Mouse (Mus musculus): ENCODE measurements at regions not wholly inside any gene's neighbourhood (a gene's known extent, or its start where the extent isn't known, plus 50 kb on each side); places are given as distances from the start of the nearest gene placed in this dataset.

DNA sequence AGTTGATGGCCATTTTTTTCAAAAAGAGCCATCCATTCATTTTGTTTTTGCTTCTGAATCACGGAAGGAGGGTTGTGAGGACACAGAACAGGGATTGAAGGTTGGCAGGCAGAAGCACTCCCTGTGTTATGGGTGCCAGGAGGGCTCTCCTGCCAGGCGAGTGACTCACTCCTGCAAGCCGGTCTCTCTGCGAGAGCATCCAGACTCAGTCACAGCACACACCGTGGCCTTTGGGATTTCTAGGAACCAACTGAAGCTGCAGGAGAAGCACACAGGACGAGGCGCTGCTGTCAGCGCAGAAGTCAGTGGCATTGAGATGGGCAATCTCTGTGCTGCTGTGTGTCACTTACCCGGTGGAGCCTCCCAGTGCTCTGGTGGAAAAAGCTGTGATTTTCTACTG is 66.5 kb upstream of the 4930432M17Rik start:
- DNase-seq (ENCODE audit: low spot score) (no peak), ATAC-seq (ENCODE audit: insufficient number of reproducible peaks, low FRiP score, low TSS enrichment, low read depth) (no peak)
- Histone ChIP-seq H3K9ac (ENCODE audit: low read length) (no peak overlapping the region), H3K9me3 (ENCODE audit: control insufficient read depth, low read length) (no peaks in the 10 kb centered on the region), H3K36me3 (ENCODE audit: control insufficient read depth, insufficient read depth, low read length) (no peaks in the 10 kb centered on the region), H3K4me3 (ENCODE audit: low read depth, low read length) (no peak overlapping the region), H3K27me3 (ENCODE audit: control insufficient read depth, insufficient read depth, low read length) (no peaks in the 10 kb centered on the region), H3K4me1 (ENCODE audit: control insufficient read depth, insufficient read depth, low read length) (no peaks in the 10 kb centered on the region), H3K4me2 (ENCODE audit: low read depth, severe bottlenecking) (no peak overlapping the region), H3K27ac (replicated peaks; ENCODE audit: low read depth, low read length) (no peak overlapping the region)
- WGBS, result 86% methylated on average over 9 of the region's 9 CpGs

DNA sequence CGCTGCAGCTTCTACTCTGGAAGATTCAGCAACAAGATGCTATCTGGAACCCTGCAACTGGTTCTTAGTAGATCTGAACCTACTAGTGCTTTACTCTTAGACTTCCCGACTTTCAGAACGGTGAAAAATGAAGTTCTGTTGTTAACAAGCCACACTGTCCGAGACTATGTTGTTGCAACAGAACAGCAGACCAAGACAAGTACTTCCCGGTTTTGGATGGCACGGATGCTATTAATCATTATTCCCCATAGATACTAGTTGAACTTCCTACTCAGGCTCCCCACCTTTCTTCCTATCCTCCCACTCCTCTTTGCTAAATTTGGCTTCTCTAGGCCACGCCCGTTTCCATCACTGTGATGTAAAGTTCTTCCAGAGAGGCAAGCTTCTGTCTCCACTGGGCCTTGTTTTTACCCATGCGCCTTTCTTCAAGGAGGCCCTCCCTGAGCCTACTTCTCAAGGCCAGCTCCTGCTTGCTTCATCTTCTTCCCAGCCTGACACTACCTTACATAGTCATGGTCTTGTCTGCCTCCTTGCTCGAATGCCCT is 67.7 kb upstream of the 4930432M17Rik start:
- ATAC-seq (ENCODE audit: insufficient number of reproducible peaks, low FRiP score, low TSS enrichment, low read depth), result no peak
- Histone ChIP-seq H3K9ac (ENCODE audit: low read length) (no peak overlapping the region), H3K36me3 (ENCODE audit: control insufficient read depth, insufficient read depth, low read length) (no peaks in the 10 kb centered on the region), H3K27ac (replicated peaks; ENCODE audit: low read depth, low read length) (no peak overlapping the region), H3K27me3 (ENCODE audit: control insufficient read depth, insufficient read depth, low read length) (no peaks in the 10 kb centered on the region), H3K9me3 (ENCODE audit: control insufficient read depth, low read length) (no peaks in the 10 kb centered on the region), H3K4me3 (ENCODE audit: low read depth, low read length) (no peak overlapping the region), H3K4me1 (ENCODE audit: control insufficient read depth, insufficient read depth, low read length) (no peaks in the 10 kb centered on the region), H3K4me2 (ENCODE audit: low read depth, severe bottlenecking) (no peak overlapping the region)
- 88% methylated on average over 10 of the region's 10 CpGs for WGBS
- DNase-seq (ENCODE audit: low spot score), result no peak

- Histone ChIP-seq H3K4me2 (ENCODE audit: low read depth, severe bottlenecking) (no peak overlapping the region), H3K36me3 (ENCODE audit: control insufficient read depth, insufficient read depth, low read length) (no peaks in the 10 kb centered on the region), H3K9me3 (ENCODE audit: control insufficient read depth, low read length) (no peaks in the 10 kb centered on the region), H3K4me3 (ENCODE audit: low read depth, low read length) (no peak overlapping the region), H3K4me1 (ENCODE audit: control insufficient read depth, insufficient read depth, low read length) (no peaks in the 10 kb centered on the region), H3K27ac (replicated peaks; ENCODE audit: low read depth, low read length) (no peak overlapping the region), H3K27me3 (ENCODE audit: control insufficient read depth, insufficient read depth, low read length) (no peaks in the 10 kb centered on the region), H3K9ac (ENCODE audit: low read length) (no peak overlapping the region)
- DNase-seq (ENCODE audit: low spot score), result no peak
- ATAC-seq (ENCODE audit: insufficient number of reproducible peaks, low FRiP score, low TSS enrichment, low read depth), result no peak
- WGBS, result 75% methylated on average over 8 of the region's 8 CpGs
These were observed 68.4 kb upstream of the 4930432M17Rik start for GRCm38 (mm10) chr3:121602082-121602561.

- Histone ChIP-seq H3K4me1 (ENCODE audit: control insufficient read depth, insufficient read depth, low read length) (no peaks in the 10 kb centered on the region), H3K4me3 (ENCODE audit: low read depth, low read length) (no peak overlapping the region), H3K4me2 (ENCODE audit: low read depth, severe bottlenecking) (no peak overlapping the region), H3K9me3 (ENCODE audit: control insufficient read depth, low read length) (no peaks in the 10 kb centered on the region), H3K27me3 (ENCODE audit: control insufficient read depth, insufficient read depth, low read length) (no peaks in the 10 kb centered on the region), H3K36me3 (ENCODE audit: control insufficient read depth, insufficient read depth, low read length) (no peaks in the 10 kb centered on the region), H3K27ac (replicated peaks; ENCODE audit: low read depth, low read length) (no peak overlapping the region), H3K9ac (ENCODE audit: low read length) (no peak overlapping the region)
- ATAC-seq (ENCODE audit: insufficient number of reproducible peaks, low FRiP score, low TSS enrichment, low read depth), result no peak
- 70% methylated on average over 10 of the region's 10 CpGs for WGBS
- no peak for DNase-seq (ENCODE audit: low spot score)
These were observed 68.6 kb upstream of the Slc44a3 start for GRCm38 (mm10) chr3:121600841-121601240.

DNA sequence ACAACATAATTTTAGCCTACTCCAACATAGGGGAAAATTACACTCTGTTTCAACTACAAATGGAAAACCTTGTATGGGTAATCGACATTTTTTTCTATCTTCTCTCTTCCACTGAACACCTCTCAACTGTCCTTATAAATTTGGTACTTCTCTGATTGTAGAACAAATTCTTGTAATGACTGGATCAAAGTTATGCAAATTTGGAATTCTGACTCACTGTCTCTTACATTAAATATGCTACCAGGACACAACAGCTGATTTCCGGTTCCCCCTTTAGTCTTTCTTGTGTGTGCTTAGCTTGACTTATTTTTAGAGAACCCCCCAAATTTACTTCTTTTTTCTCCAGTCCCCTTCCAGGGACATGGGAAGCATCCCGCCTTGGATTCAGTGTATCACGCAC is 68.2 kb upstream of the Slc44a3 start:
- ATAC-seq (ENCODE audit: insufficient number of reproducible peaks, low FRiP score, low TSS enrichment, low read depth) (no peak), DNase-seq (ENCODE audit: low spot score) (no peak)
- H3K36me3 ChIP-seq (ENCODE audit: control insufficient read depth, insufficient read depth, low read length), result no peaks in the 10 kb centered on the region
- WGBS, result 89% methylated on average over 4 of the region's 4 CpGs
- no peak overlapping the region for H3K27ac ChIP-seq (replicated peaks; ENCODE audit: low read depth, low read length)
- no peak overlapping the region for H3K4me2 ChIP-seq (ENCODE audit: low read depth, severe bottlenecking)
- H3K4me1 ChIP-seq (ENCODE audit: control insufficient read depth, insufficient read depth, low read length), result no peaks in the 10 kb centered on the region
- no peaks in the 10 kb centered on the region for H3K27me3 ChIP-seq (ENCODE audit: control insufficient read depth, insufficient read depth, low read length)
- H3K4me3 ChIP-seq (ENCODE audit: low read depth, low read length), result no peak overlapping the region
- H3K9me3 ChIP-seq (ENCODE audit: control insufficient read depth, low read length), result no peaks in the 10 kb centered on the region
- H3K9ac ChIP-seq (ENCODE audit: low read length), result no peak overlapping the region

- ATAC-seq (ENCODE audit: insufficient number of reproducible peaks, low FRiP score, low TSS enrichment, low read depth), result no peak
- Histone ChIP-seq H3K36me3 (ENCODE audit: control insufficient read depth, insufficient read depth, low read length) (no peaks in the 10 kb centered on the region), H3K9me3 (ENCODE audit: control insufficient read depth, low read length) (no peaks in the 10 kb centered on the region), H3K27ac (replicated peaks; ENCODE audit: low read depth, low read length) (no peak overlapping the region), H3K4me3 (ENCODE audit: low read depth, low read length) (no peak overlapping the region), H3K4me1 (ENCODE audit: control insufficient read depth, insufficient read depth, low read length) (no peaks in the 10 kb centered on the region), H3K9ac (ENCODE audit: low read length) (no peak overlapping the region), H3K4me2 (ENCODE audit: low read depth, severe bottlenecking) (no peak overlapping the region), H3K27me3 (ENCODE audit: control insufficient read depth, insufficient read depth, low read length) (no peaks in the 10 kb centered on the region)
- WGBS, result 80% methylated on average over 4 of the region's 4 CpGs
- DNase-seq (ENCODE audit: low spot score), result no peak
These were observed 65.8 kb upstream of the Slc44a3 start for GRCm38 (mm10) chr3:121597988-121598387.

DNA sequence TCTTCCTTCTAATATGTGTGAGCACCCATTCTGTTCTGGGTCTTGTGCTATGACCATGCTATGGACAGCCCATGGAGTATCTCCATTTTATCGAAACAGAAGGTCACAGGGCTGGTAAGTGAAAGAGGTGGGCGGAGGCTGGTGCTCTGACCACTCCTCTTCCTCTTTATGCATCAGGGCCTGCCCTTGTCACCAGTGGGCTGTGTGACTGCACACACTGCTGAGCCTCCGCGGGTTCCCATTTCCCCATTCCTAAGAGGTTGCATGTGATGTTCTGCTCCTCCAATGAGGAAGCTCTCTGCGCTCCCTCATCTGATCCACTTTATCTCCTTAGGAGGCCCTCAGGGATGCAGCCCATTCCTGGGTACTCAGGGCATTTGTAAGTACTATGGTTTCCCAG is 65.0 kb upstream of the Slc44a3 start:
- H3K9ac ChIP-seq (ENCODE audit: low read length), result no peak overlapping the region
- H3K27ac ChIP-seq (replicated peaks; ENCODE audit: low read depth, low read length), result no peak overlapping the region
- H3K4me2 ChIP-seq (ENCODE audit: low read depth, severe bottlenecking), result no peak overlapping the region
- H3K27me3 ChIP-seq (ENCODE audit: control insufficient read depth, insufficient read depth, low read length), result no peaks in the 10 kb centered on the region
- ATAC-seq (ENCODE audit: insufficient number of reproducible peaks, low FRiP score, low TSS enrichment, low read depth) (no peak), DNase-seq (ENCODE audit: low spot score) (no peak)
- no peaks in the 10 kb centered on the region for H3K4me1 ChIP-seq (ENCODE audit: control insufficient read depth, insufficient read depth, low read length)
- WGBS, result 96% methylated on average over 5 of the region's 5 CpGs
- no peak overlapping the region for H3K4me3 ChIP-seq (ENCODE audit: low read depth, low read length)
- H3K36me3 ChIP-seq (ENCODE audit: control insufficient read depth, insufficient read depth, low read length), result no peaks in the 10 kb centered on the region
- H3K9me3 ChIP-seq (ENCODE audit: control insufficient read depth, low read length), result no peaks in the 10 kb centered on the region

- 72% methylated on average over 4 of the region's 4 CpGs for WGBS
- Histone ChIP-seq H3K27me3 (ENCODE audit: control insufficient read depth, insufficient read depth, low read length) (no peaks in the 10 kb centered on the region), H3K4me3 (ENCODE audit: low read depth, low read length) (no peak overlapping the region), H3K9me3 (ENCODE audit: control insufficient read depth, low read length) (no peaks in the 10 kb centered on the region), H3K4me1 (ENCODE audit: control insufficient read depth, insufficient read depth, low read length) (no peaks in the 10 kb centered on the region; the same call in 1 of the 2 replicates), H3K9ac (ENCODE audit: low read length) (no peak overlapping the region), H3K4me2 (ENCODE audit: low read depth, severe bottlenecking) (no peak overlapping the region), H3K36me3 (ENCODE audit: control insufficient read depth, insufficient read depth, low read length) (no peaks in the 10 kb centered on the region), H3K27ac (replicated peaks; ENCODE audit: low read depth, low read length) (no peak overlapping the region)
- DNase-seq (ENCODE audit: low spot score) (no peak), ATAC-seq (ENCODE audit: insufficient number of reproducible peaks, low FRiP score, low TSS enrichment, low read depth) (no peak)
These were observed 62.4 kb upstream of the Slc44a3 start for GRCm38 (mm10) chr3:121594580-121594979.

- no peak overlapping the region for H3K4me3 ChIP-seq (ENCODE audit: low read depth, low read length)
- H3K27me3 ChIP-seq (ENCODE audit: control insufficient read depth, insufficient read depth, low read length), result no peaks in the 10 kb centered on the region
- H3K4me2 ChIP-seq (ENCODE audit: low read depth, severe bottlenecking), result no peak overlapping the region
- no peaks in the 10 kb centered on the region for H3K36me3 ChIP-seq (ENCODE audit: control insufficient read depth, insufficient read depth, low read length)
- H3K4me1 ChIP-seq (ENCODE audit: control insufficient read depth, insufficient read depth, low read length), result peaks cover 3% of the 10 kb centered on the region
- no peak overlapping the region for H3K9ac ChIP-seq (ENCODE audit: low read length)
- DNase-seq (ENCODE audit: low spot score) (no peak), ATAC-seq (ENCODE audit: insufficient number of reproducible peaks, low FRiP score, low TSS enrichment, low read depth) (no peak)
- no peak overlapping the region for H3K27ac ChIP-seq (replicated peaks; ENCODE audit: low read depth, low read length)
- WGBS, result 68% methylated on average over 8 of the region's 8 CpGs
- no peaks in the 10 kb centered on the region for H3K9me3 ChIP-seq (ENCODE audit: control insufficient read depth, low read length)
These were observed 61.5 kb upstream of the Slc44a3 start for GRCm38 (mm10) chr3:121593598-121594117.
